Comparison of ENCODE assay signal across 23 mouse cellular contexts in the genomic region with DNA sequence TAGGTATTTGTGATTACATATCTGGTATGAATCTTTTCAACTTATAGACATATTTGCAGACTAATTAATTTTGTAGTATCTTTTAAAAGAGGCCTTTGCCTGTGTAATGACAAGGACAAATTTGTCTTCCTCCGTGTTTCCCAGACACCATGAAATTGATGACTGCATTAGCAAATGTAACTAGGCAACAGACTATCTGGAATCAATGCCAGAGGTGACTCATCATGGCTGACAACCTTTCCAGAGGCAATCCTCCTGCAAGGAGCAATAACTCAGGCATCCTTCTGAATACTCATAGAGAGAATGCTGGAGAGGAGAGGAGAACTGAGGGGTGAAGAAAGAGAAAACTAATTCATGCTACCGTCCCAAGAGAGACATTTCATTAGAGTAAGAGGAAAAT.
A peak's percentile ranks its signal among the peaks of the same experiment; 100 is the strongest.
DNase-seq lines count a peak whose midpoint lies in the region; ATAC-seq and TF ChIP-seq lines count a peak whose summit lies in the region.
"Had no signal": no experiment of that assay in that cellular context is flagged by ENCODE, and none has a peak within 500 bp of the region (broad histone marks: within the 10 kb centered on the region; RNA-seq: fewer than 3 reads in every experiment).

No protein-coding gene starts in this region.

- H3K36me3 ChIP-seq in hindbrain, embryonic 11.5 days (ENCODE audit: control insufficient read depth, insufficient read depth, low read length) = no peaks in the 10 kb centered on the region
- H3K36me3 ChIP-seq in hindbrain, embryonic 10.5 days = no peaks in the 10 kb centered on the region
- H3K36me3 ChIP-seq in midbrain, postnatal 0 days (ENCODE audit: insufficient read depth, low read length) = no peaks in the 10 kb centered on the region
- H3K36me3 ChIP-seq in midbrain, embryonic 14.5 days (ENCODE audit: control insufficient read depth, insufficient read depth, low read length) = no peaks in the 10 kb centered on the region
- H3K36me3 ChIP-seq: forebrain, embryonic 10.5 days; heart, embryonic 15.5 days; limb, embryonic 10.5 days; liver, embryonic 15.5 days; lung, embryonic 15.5 days had no signal

- H3K4me2 ChIP-seq in hindbrain, embryonic 11.5 days (replicated peaks; ENCODE audit: low read depth, low read length) = no peak overlapping the region
- H3K4me2 ChIP-seq in midbrain, postnatal 0 days (ENCODE audit: low read depth, low read length, poor library complexity, severe bottlenecking) = no peak overlapping the region
- no peak overlapping the region for H3K4me2 ChIP-seq in midbrain, embryonic 14.5 days (ENCODE audit: low read length)
- H3K4me2 ChIP-seq: heart, embryonic 15.5 days; liver, embryonic 15.5 days; lung, embryonic 15.5 days had no signal

- 48% methylated on average over 2 of the region's 2 CpGs for WGBS in hindbrain, embryonic 11.5 days
- 58% methylated on average over 2 of the region's 2 CpGs for WGBS in hindbrain, embryonic 10.5 days
- 55% methylated on average over 2 of the region's 2 CpGs for WGBS in midbrain, postnatal 0 days
- 56% methylated on average over 2 of the region's 2 CpGs for WGBS in midbrain, embryonic 14.5 days

- H3K9me3 ChIP-seq in hindbrain, embryonic 11.5 days (ENCODE audit: control insufficient read depth, low read length) = no peaks in the 10 kb centered on the region
- no peaks in the 10 kb centered on the region for H3K9me3 ChIP-seq in hindbrain, embryonic 10.5 days
- no peaks in the 10 kb centered on the region for H3K9me3 ChIP-seq in midbrain, postnatal 0 days (ENCODE audit: low read length)
- no peaks in the 10 kb centered on the region for H3K9me3 ChIP-seq in midbrain, embryonic 14.5 days (ENCODE audit: control insufficient read depth, low read length)
- H3K9me3 ChIP-seq: forebrain, embryonic 10.5 days; heart, embryonic 15.5 days; limb, embryonic 10.5 days; liver, embryonic 15.5 days; lung, embryonic 15.5 days had no signal

- peak; percentile 45 for DNase-seq in adrenal gland, adult 2 months
- DNase-seq in adrenal gland, adult 18-20 months (ENCODE audit: low spot score in 2 of 2) = no peak
- DNase-seq in hindbrain, embryonic 11.5 days (ENCODE audit: low spot score) = no peak
- DNase-seq in hindbrain, embryonic 10.5 days (ENCODE audit: low spot score) = no peak
- peak; percentile 51 for DNase-seq in midbrain, postnatal 0 days (ENCODE audit: low spot score)
- no peak for DNase-seq in midbrain, embryonic 14.5 days
- DNase-seq in heart, postnatal 25 days (ENCODE audit: low spot score) = no peak
- DNase-seq: cerebellum, adult 8-10 months; gastrocnemius, adult 2 months; heart, postnatal 4 days; kidney, adult 18-20 months; liver; lung, postnatal 4 days; right cerebral cortex, postnatal 4 days; thymus, postnatal 36 days had no signal

- no peak overlapping the region for H3K4me3 ChIP-seq in hindbrain, embryonic 11.5 days (ENCODE audit: low read depth, low read length)
- H3K4me3 ChIP-seq in hindbrain, embryonic 10.5 days = no peak overlapping the region
- H3K4me3 ChIP-seq in midbrain, postnatal 0 days (ENCODE audit: low read depth, low read length) = no peak overlapping the region
- no peak overlapping the region for H3K4me3 ChIP-seq in midbrain, embryonic 14.5 days (replicated peaks; ENCODE audit: low read depth, low read length)
- H3K4me3 ChIP-seq: forebrain, embryonic 10.5 days; gastrocnemius, adult 2 months; heart, embryonic 15.5 days; limb, embryonic 10.5 days; liver, embryonic 15.5 days; lung, embryonic 15.5 days had no signal

- H3K27ac ChIP-seq in hindbrain, embryonic 11.5 days (ENCODE audit: low read depth, low read length) = no peak overlapping the region
- no peak overlapping the region for H3K27ac ChIP-seq in hindbrain, embryonic 10.5 days
- H3K27ac ChIP-seq in midbrain, postnatal 0 days (ENCODE audit: low read depth, low read length) = no peak overlapping the region
- no peak overlapping the region for H3K27ac ChIP-seq in midbrain, embryonic 14.5 days (replicated peaks; ENCODE audit: low read depth, low read length)
- H3K27ac ChIP-seq: forebrain, embryonic 10.5 days; gastrocnemius, adult 2 months; heart, embryonic 15.5 days; kidney, postnatal 0 days; limb, embryonic 10.5 days; liver, embryonic 15.5 days; lung, embryonic 15.5 days had no signal

- no peak overlapping the region for H3K9ac ChIP-seq in hindbrain, embryonic 11.5 days (ENCODE audit: low read depth, low read length)
- no peak overlapping the region for H3K9ac ChIP-seq in midbrain, postnatal 0 days (replicated peaks; ENCODE audit: low read length, poor library complexity, severe bottlenecking)
- H3K9ac ChIP-seq in midbrain, embryonic 14.5 days (replicated peaks; ENCODE audit: low read length) = no peak overlapping the region
- H3K9ac ChIP-seq: heart, embryonic 15.5 days; liver, embryonic 15.5 days; lung, embryonic 15.5 days had no signal

- intact Hi-C loops in heart, postnatal 25 days (cut with DNase I) = no loop called here

- no peaks in the 10 kb centered on the region for H3K4me1 ChIP-seq in hindbrain, embryonic 11.5 days (replicated peaks; ENCODE audit: control insufficient read depth, insufficient read depth, low read length)
- no peaks in the 10 kb centered on the region for H3K4me1 ChIP-seq in hindbrain, embryonic 10.5 days (replicated peaks)
- no peaks in the 10 kb centered on the region for H3K4me1 ChIP-seq in midbrain, postnatal 0 days (ENCODE audit: insufficient read depth, low read length)
- no peaks in the 10 kb centered on the region for H3K4me1 ChIP-seq in midbrain, embryonic 14.5 days (ENCODE audit: control insufficient read depth, insufficient read depth, low read length)
- H3K4me1 ChIP-seq: forebrain, embryonic 10.5 days; heart, embryonic 15.5 days; limb, embryonic 10.5 days; liver, embryonic 15.5 days; lung, embryonic 15.5 days had no signal

- TF ChIP-seq CTCF in midbrain, postnatal 0 days (IDR thresholded peaks at IDR 0.05) = no peak

- ATAC-seq in hindbrain, embryonic 11.5 days (ENCODE audit: low FRiP score) = peak; percentile 49; the same call in 1 of the 2 replicates
- ATAC-seq in midbrain, postnatal 0 days (ENCODE audit: low FRiP score) = no peak
- no peak for ATAC-seq in midbrain, embryonic 14.5 days (ENCODE audit: low FRiP score, low TSS enrichment)
- ATAC-seq: inflammation-experienced regulatory T-cells, adult 6 months; midbrain, embryonic 16.5 days had no signal

- H3K27me3 ChIP-seq in hindbrain, embryonic 11.5 days (ENCODE audit: control insufficient read depth, insufficient read depth, low read length) = no peaks in the 10 kb centered on the region
- H3K27me3 ChIP-seq in hindbrain, embryonic 10.5 days (ENCODE audit: insufficient read depth, poor library complexity, severe bottlenecking) = no peaks in the 10 kb centered on the region
- no peaks in the 10 kb centered on the region for H3K27me3 ChIP-seq in midbrain, postnatal 0 days (ENCODE audit: insufficient read depth, low read length)
- H3K27me3 ChIP-seq in midbrain, embryonic 14.5 days (ENCODE audit: control insufficient read depth, insufficient read depth, low read length) = no peaks in the 10 kb centered on the region
- H3K27me3 ChIP-seq: heart, embryonic 15.5 days; liver, embryonic 15.5 days; lung, embryonic 15.5 days had no signal

Comparison
In these comparisons a context has a peak if more than half of its experiments do, and no peak if none do; other contexts are left out.
1. DNase-seq: peak in adrenal gland, adult 2 months (single experiment) and midbrain, postnatal 0 days (single experiment); none in adrenal gland, adult 18-20 months (0 of 2), hindbrain, embryonic 11.5 days (single experiment), hindbrain, embryonic 10.5 days (single experiment), midbrain, embryonic 14.5 days (single experiment) and heart, postnatal 25 days (single experiment).